Mouse (Mus musculus) ovary, postnatal 36 days (tissue): ENCODE measurements at regions not wholly inside any gene's neighbourhood (a gene's known extent, or its start where the extent isn't known, plus 50 kb on each side); places are given as distances from the start of the nearest gene placed in this dataset.

Experiments
- DNase-seq: peaks from one replicate; pipeline ENCODE4 v3.0.0; 2022; ENCODE audit warnings: low spot score, mixed read lengths

DNA sequence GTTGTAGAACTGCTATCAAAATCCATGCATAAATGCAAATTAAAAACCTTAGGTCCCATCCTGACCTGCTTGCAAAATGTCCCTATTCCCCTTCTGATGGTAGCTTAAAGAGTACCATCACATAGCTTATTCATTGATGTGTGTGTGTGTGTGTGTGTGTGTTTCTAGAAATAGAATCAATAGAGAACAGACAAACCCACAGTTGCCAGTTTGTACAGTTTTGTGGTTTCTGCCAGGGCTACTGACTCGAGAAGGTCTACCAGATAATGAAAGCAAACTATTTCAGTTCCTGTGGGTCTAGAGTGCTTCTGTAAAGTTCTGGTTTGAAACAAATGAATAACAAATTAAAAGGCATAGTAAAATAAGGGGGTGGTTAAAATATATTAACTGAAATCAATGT lies 391.5 kb upstream of the Mef2c start:
- DNase-seq, result no peak

DNA sequence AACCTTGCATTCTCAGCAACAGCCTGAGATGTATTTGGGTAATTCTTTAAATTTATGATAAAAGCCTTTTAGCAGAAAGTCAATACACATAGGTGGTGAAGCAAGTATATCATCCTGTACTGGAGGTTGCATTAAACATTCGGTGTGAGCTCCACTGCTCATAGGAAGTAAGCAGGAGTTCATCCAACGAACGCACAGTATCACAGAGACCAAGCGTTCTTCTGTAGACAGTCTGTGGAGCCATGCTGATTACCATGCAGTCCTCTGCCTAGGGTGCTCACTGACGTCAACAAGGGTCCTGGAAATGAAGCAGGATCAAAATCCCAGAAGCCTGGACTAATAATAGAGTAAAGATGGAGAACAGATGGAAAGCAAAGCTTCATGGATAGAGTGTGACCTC lies 391.1 kb upstream of the Mef2c start:
- DNase-seq, result no peak

DNA sequence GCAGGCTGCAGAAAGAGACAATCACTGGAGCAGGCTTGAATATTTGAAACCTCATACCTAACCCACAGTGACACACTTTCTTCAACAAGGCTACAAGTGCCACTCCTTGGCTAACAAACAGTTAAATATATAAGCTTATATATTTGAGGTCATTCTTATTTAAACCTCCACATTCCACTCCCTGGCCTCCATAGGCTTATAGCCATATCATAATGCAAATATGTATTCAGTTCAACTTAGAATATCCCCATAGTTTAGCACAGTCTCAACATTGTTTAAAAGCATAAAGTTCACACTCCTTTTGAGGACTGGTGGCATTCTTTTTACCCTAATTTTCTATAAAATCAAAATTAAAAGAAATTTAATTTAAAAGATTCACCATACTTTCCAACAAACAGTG lies 390.0 kb upstream of the Mef2c start:
- DNase-seq, result no peak

DNA sequence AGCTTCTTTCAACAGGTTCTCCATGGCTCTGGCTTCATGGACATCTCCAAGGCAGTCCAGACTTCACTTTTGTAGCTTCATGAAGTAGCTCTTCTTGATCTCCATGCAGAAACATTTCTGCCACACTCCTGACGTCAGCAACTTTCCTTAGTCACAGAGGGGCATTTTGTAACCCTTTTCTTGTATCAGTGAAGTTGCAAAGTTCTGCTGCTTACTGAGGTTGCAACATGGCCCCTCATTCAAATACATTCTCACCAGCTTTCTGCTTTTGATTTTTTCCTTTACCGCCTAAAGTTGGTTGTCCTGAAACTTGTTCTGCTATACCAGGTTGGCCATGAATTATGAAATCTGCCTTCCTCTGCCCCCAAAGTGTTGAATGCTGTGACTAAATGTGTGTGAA lies 389.4 kb upstream of the Mef2c start:
- DNase-seq, result no peak

DNA sequence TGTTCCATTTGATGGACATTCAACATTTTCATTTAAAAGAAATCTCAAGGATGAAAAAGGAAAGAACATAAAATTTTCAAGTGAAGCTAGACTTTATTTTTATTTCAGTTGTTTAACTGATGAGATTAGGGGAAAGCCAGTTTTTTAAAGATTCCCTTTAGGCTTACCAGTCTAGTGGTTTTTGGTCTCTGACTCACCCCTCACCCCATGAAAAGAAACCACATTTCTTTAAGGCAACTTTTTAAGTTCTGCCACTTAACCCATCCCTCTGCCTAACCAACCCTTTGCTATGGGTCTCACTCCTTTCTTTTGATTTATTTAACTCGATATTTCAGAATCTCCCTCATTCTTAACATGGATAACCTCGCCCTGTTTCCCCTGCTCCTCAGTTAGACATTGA lies 388.1 kb upstream of the Mef2c start:
- no peak for DNase-seq

DNA sequence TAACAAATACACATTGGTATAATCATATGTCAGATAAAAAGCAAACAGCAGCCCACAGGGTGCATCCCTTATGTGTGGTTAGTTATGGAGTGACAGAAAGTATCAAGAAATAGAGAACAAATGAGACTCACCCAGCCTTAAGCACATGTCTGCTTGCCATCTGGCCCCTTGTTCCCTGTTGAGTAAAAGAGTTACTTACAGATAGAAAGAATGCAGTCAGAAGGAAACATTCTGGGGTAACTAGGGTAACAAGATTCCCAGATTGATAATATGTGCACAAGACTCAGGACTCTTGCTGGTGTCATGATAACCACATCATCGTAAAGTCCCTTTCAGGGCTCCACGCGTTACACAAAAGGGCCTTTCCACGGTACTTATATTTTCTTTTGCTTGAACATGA lies 383.5 kb upstream of the Mef2c start:
- no peak for DNase-seq

DNA sequence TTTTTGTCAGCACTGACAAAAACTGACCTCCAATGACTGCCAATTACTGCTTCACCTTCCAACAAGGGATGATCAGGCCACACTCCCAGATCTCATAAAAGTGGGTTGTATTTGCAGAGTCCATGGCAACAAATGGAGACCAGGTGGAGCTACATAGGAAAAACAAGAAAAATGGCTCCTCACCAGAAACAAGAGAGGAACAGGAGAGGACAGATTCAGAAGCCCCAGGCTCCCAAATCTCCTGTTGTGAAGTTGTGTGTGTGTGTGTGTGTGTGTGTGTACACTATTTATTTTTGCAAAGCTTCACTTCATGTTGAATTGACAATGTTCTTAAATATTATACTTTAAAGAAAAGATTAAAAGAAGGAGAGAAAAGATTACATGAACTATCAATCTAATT lies 380.2 kb upstream of the Mef2c start:
- DNase-seq, result no peak

DNA sequence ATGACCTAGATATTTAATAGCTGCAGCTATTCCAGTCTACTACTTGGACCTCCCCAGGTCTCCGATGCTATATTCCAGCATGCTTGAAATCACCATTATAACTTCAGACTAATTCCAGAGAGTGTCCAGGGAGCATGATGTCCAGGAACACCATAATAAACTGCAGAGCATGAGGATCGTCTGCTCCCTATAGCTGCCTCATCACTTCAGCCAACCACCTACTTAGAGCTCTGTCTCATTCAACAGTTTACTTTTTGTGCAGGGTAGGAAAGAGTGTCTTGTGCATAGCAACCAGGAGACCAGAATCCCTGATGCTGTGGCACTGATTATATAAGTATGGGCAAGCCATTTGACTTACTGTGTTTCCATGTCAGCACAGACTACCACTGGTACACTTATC lies 379.2 kb upstream of the Mef2c start:
- DNase-seq, result no peak

DNA sequence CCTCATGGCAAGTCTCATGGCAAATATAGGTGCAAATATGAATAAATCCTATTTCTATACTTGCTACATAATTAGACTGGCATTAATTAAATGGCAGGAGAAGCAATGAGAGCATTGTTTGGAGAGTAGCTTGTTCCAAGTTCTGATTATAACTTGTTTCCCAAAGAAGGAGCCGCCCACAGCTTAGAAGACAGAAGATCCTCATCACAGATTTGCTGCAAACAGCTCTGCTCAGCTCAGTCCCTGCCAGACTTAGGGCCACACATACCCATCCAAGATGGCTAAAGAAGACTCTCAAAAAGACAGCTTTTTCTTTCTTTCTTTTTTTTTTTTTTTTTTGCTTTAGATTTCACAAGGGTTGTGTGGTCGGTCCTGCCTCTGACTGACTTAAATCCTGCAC lies 377.4 kb upstream of the Mef2c start:
- no peak for DNase-seq

DNA sequence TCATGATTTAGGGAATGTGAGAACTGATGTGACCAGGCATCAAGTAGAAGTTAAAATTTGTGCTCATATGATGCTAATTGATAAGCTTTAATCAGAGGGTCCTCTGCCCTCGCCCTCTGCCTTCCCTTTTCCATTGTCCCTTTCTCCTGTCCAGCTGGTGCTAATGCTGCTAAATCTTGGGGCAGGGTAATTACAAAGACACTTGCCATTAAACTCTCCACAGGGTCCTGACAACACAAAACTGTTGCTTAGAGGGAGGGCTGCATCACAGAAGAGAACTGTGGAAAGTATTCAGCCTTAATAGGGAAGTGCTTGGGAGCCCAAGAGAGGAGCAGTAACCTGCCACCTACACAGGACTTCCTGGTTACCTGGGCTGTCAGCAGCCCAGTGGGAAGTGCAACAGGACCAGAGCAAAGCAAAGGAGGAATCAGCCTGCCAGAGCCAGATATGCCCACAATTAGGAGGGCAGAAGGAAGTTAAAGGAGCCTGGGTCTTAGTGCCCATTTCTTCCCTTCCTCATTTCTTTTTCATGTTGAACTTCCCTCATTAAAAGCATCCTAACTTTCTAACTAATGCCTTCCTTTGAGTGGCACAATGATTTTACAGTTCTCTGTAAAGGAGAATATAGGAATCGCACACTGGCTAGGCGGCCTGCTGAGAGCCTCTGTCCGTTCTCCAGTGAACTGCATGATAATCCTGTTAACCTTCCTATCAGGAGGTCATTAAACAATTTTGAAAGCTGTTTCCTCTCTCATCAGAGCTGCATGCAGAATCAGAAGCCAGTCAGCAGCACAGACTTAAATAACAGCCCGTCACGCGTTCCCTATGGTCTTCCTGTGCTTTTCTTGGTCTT lies 372.5 kb upstream of the Mef2c start:
- no peak for DNase-seq

DNA sequence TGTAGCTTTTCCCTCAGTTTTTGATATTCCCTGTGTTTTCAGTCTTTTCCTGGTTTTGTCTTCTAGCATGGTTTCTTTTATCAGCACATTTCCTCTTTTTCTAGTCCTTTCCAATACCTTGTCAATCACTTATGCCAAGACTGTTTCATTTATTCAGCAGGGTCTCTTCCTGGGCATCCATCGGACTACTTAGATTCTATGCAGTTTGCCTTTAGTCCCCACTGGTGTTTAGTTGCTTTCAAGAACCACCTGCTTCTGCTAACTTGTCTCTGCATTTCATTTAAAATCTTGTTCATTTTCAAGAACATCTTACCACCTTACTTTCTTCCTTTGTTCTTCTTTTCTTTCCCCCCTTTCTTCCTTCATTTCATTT lies 371.9 kb upstream of the Mef2c start:
- DNase-seq, result no peak

DNA sequence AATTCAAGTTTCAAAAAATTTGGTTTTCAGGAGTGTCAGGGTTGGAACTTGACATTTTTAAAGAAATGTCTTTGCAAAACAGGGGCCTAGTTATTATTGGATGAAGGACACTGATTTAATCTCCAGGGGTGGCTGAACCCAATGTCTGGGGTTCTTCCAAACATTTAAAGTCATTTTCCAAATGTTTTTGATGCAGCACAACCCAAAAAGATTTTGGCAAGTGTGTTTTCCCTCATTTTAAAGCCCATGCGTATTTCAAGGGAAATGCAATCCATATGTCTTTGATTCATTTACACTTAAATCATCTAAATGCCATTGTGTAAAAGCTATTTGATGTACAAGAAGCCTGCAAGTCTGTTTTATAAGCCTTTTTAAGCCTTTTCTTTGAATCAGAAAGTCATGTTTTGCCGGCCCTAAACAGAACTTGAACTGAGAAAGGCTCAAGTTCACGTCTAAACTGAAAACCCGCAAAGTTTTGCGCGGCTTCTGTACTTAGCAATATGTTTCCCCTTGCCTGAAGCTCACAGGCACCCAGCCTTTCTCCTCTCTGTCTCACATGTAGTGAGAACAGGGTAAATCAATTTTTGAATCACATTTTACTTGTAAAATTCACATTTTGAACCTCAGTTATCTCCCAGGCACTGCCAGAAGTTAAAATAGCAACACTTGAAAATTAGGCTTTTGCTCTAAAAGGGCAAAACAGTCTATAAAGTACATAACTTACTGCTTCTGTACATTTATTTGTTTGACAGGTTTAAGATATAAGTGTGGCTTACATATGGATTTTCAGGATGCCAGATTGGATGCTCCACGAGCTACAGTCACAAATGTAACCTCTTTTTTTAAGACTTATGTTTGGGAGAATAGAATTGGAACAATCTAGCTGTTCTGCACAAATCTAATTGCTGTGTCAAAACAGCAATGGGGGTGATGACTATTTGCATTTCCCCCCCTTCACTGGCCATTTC lies 370.9 kb upstream of the Mef2c start:
- DNase-seq, result no peak

DNA sequence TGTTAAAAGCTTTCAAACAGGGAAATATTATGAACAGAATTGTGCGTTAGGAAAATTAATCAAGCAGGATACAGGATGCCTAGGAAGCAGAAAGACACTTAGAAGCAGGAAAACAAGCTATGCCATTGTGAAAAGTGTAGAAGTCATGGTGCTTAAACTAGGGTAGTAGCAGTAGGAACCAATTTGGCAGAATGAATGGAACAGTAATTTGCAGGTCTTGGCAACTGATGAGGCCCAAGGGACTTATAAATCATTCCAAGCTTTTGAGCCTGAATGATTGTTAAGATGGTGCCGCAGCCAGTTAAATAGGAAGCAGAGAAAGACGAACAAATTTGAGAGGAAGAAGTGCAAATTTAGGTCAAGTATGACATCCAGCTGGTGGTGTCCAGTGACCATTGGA lies 360.5 kb upstream of the Mef2c start:
- no peak for DNase-seq

DNA sequence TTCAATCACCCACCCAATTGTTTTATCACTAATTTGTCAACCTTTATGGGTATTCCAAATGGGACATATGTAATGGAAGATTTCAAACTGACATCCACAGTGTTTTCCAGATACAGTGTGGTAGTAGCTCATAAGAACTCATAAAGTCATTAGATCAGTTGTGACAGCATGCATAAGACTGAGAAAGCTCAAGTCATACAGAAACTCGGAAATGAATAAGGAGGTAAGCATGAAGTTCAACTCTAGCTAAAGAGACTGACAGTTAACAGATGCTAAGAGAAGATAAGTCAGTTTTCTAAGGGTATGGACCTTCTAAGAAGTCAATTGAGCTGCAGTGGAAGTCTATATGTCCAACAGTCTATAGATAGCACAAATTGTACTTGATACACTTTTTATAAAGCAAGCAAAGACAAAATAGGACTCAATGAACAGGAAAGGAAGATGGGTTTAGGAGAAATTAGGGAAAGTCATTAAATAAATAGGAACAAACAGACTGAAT lies 349.2 kb upstream of the Mef2c start:
- DNase-seq, result no peak

DNA sequence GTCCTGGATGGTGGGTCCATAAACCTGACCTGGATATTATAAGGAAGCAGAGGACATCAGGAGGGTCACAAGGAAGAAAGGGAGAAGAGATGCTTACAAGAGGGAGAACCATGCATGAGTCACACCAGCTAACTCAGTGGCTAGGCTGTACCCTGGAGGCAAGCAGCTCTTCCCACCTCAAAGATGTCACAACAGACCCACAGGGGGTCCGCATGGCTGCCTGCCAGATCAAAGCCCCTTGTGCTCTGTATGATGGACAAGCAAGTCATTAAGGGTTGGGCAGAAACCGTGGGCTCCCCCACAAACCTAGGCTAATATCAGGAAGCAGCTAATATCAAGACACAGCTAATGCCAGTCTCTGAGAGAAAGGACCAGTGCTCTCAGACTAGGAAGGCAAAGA lies 343.9 kb upstream of the Mef2c start:
- DNase-seq, result no peak

DNA sequence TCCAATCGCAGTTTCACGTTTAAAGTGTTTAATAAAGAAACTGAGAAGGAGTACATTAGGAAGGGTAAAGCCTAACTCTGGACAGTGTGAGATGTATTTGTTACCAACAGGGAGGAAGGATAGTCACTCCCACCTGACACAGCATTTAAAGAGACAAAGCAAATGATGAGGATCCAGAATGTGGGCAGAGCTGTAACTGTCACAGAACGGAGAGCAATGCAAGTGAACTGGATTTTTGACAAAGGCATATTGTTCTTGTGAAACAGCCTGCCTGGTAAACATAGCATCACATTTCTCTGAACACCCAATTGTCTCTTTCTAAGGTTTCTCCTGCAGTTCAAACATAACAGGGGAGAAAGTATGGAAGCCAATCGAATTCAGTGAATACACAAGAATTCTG lies 341.1 kb upstream of the Mef2c start:
- no peak for DNase-seq

DNA sequence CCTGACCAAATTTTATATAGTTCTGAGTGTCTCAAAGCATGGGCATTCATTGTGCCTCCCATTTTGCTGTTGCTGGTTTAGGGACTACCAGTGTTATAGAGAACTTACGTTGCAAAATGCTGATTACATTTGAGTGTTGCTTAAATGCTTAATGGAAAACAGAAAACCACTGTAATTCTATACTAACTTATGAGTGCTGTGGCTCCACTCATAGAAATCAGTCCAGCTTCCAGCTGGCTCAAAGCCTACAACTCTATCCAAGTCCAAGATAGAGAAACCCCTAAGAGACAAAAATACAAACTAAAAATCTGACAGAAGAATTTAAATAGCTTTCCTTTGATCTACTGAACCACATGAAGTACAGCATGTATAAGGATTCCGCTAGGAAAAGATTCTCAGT lies 328.7 kb upstream of the Mef2c start:
- no peak for DNase-seq

DNA sequence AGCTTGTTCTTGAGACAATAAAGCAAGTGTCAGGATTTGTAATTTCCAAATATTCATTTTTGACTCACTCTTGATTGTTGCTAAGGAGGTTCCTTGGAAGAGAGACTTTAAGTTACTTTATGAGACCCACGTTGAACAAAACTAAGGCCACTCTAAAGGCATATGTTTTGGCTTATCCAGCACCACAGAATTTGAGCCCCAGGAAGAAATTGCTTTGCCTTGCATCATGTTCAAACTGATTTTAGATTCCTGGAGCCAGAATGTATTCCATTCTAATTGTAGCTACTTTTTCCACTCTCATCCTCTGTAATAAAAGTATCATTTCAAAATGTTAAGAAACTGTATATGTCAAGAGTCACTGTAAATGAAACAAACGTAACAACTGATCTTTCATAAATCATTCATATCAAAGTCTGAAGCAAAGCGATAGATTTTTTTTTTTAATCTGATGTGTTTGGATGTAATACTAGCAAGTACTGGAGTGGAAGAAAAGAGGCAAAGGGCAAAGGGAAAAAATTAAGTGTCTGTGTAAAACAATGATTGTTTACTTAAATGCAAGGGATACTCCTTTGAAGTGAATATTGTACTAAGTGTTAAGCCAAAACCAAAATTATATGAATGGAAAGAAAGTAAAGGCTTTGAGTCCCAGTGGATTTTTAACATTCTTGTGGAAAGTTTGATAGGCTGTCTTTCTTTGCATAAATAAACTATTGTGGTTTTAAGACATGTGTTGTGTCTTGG lies 301.7 kb upstream of the Mef2c start:
- no peak for DNase-seq

DNA sequence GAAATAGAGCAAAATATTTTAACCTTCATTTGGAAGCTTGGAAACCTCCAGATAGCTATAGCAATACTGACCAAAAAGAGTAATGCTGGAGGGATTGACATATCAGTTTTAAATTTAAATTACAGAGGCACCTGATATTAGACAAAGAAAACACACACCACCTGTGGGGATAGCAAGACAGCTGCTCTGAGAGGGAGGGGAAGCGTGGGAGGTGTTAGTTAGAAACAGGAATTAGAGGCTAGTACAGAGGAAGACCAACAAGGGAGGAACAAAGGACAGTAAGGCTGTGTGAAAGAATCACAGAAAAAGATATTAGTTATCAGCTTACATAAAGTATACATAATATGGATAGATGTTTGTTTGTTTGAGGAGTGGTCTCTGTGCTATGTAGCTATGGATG lies 297.2 kb upstream of the Mef2c start:
- no peak for DNase-seq

DNA sequence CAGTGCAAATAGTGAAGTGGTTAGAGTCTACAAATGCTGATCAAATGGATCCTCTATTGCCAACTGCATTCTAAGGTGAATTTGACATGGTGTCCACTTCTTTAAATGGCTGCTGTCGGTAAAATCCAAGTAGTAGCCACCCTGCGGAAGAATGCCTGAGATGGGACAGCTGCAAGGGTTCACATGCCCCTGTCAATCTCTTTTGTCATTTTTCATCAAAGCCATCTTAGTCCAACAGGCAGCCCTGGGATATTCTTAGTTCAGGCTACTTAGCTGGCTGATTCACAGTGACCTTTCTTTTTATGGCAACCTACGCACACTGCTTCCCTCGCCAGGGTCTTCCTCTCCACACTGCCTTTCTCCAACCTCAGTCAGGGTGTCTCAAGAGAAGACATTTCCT lies 296.3 kb upstream of the Mef2c start:
- DNase-seq, result no peak

DNA sequence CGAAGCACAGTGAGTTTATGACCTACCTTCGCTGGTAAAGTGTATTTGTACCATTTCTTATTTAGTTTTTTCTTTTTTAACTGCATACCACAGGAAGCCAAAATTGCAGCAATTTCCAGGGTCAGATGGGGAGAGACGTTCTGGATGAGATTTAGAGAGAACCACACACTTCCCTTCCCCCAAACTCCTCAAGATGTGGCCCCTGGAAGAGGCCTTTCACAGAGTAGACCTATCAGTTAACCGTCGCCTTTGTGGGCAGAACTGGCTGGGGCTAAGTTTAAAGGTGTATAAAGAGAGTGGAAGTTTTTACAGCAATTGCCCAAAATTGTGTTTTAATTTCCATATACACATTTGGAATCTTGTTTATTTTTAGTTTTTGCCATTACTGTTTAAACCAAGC lies 295.7 kb upstream of the Mef2c start:
- no peak for DNase-seq

DNA sequence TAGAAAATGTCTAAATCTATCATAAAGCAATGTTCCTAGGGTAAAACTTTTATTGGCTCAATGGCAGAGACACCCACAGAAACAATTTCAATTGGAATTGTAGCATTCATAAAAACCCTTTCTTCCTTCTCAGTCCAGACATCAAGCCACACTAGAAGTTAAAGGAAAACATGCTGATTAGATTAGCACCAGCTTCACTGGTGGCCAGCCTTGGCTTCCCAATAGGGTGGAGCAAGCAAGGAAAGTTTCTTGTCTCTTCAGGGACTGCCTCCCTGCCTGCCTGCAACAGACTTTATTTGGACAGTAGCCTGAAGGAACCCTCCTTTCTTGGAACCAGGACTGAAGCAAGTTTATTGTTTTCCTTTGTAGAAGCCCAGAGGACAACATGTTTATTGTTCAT lies 289.0 kb upstream of the Mef2c start:
- peak; percentile 7 for DNase-seq
